In genomic region chr12:11456213-11456612, GRCm38 (mm10) we compare ENCODE assay signal across 9 mouse cellular contexts. TPM values are rescaled to one million over a fixed set of nuclear protein-coding genes. Genes with fewer than 3 reads are reported as not detected.
DNase-seq lines count a peak whose midpoint lies in the region; ATAC-seq lines count a peak whose summit lies in the region.
"Had no signal": no experiment of that assay in that cellular context is flagged by ENCODE, and none has a peak within 500 bp of the region (broad histone marks: within the 10 kb centered on the region; RNA-seq: fewer than 3 reads in every experiment).

No protein-coding gene starts in this region.

- H3K9me3 ChIP-seq in heart, embryonic 14.5 days (ENCODE audit: control insufficient read depth, low read length) = no peaks in the 10 kb centered on the region
- H3K9me3 ChIP-seq in hindbrain, embryonic 11.5 days (ENCODE audit: control insufficient read depth, low read length) = no peaks in the 10 kb centered on the region
- no peaks in the 10 kb centered on the region for H3K9me3 ChIP-seq in midbrain, embryonic 12.5 days

- no peak for DNase-seq in heart, postnatal 4 days
- DNase-seq in hindbrain, embryonic 11.5 days (ENCODE audit: low spot score) = no peak
- DNase-seq in cerebellum, postnatal 14 days = no peak
- no peak for DNase-seq in layer of hippocampus, postnatal 36 days

- peak overlapping the region; percentile 50 to 51 for H3K4me3 ChIP-seq in heart, embryonic 14.5 days (ENCODE audit: control insufficient read depth in 1 of 2, insufficient read depth in 1 of 2, low read depth in 1 of 2, low read length in 2 of 2)
- H3K4me3 ChIP-seq in brown adipose tissue, adult 24 weeks (ENCODE audit: insufficient read depth, low read depth, low read length) = peak overlapping the region; percentile 38
- H3K4me3 ChIP-seq in hindbrain, embryonic 11.5 days (ENCODE audit: low read depth, low read length) = peak overlapping the region; percentile 46
- H3K4me3 ChIP-seq in midbrain, embryonic 12.5 days = peak overlapping the region; percentile 50

- WGBS in heart, embryonic 14.5 days = 4% methylated on average over 11 of the region's 11 CpGs
- WGBS in hindbrain, embryonic 11.5 days = 3% methylated on average over 11 of the region's 11 CpGs
- WGBS in midbrain, embryonic 12.5 days = 8% methylated on average over 11 of the region's 11 CpGs

- peak; percentile 47 for ATAC-seq in heart, embryonic 14.5 days (ENCODE audit: insufficient number of reproducible peaks, insufficient read depth, low FRiP score, low read depth)
- ATAC-seq in hindbrain, embryonic 11.5 days (ENCODE audit: low FRiP score) = no peak
- no peak for ATAC-seq in midbrain, embryonic 12.5 days (ENCODE audit: low FRiP score, low read depth)
- ATAC-seq in inflammation-experienced regulatory T-cells, adult 6 months = no peak

- H3K36me3 ChIP-seq in heart, embryonic 14.5 days (ENCODE audit: control insufficient read depth, insufficient read depth, low read length) = no peaks in the 10 kb centered on the region
- H3K36me3 ChIP-seq in hindbrain, embryonic 11.5 days (ENCODE audit: control insufficient read depth, insufficient read depth, low read length) = no peaks in the 10 kb centered on the region
- no peaks in the 10 kb centered on the region for H3K36me3 ChIP-seq in midbrain, embryonic 12.5 days
- H3K36me3 ChIP-seq: G1E had no signal

- peaks cover 0 to 3% of the 10 kb centered on the region in 2 experiments; a peak in 1 of 4 replicates for H3K4me1 ChIP-seq in heart, embryonic 14.5 days (ENCODE audit: control insufficient read depth in 2 of 2, insufficient read depth in 2 of 2, low read length in 2 of 2)
- H3K4me1 ChIP-seq in brown adipose tissue, adult 24 weeks (ENCODE audit: control insufficient read depth, insufficient read depth, insufficient read length, low read length) = no peaks in the 10 kb centered on the region
- H3K4me1 ChIP-seq in hindbrain, embryonic 11.5 days (replicated peaks; ENCODE audit: control insufficient read depth, insufficient read depth, low read length) = no peaks in the 10 kb centered on the region
- H3K4me1 ChIP-seq in midbrain, embryonic 12.5 days = peaks cover 4% of the 10 kb centered on the region

- peak overlapping the region; percentile 97 for H3K4me2 ChIP-seq in heart, embryonic 14.5 days (ENCODE audit: low read length)
- H3K4me2 ChIP-seq in hindbrain, embryonic 11.5 days (replicated peaks; ENCODE audit: low read depth, low read length) = peak overlapping the region; percentile 86
- H3K4me2 ChIP-seq in midbrain, embryonic 12.5 days (replicated peaks) = peak overlapping the region; percentile 71

- H3K27me3 ChIP-seq in heart, embryonic 14.5 days (ENCODE audit: control insufficient read depth, insufficient read depth, low read length) = no peaks in the 10 kb centered on the region
- no peaks in the 10 kb centered on the region for H3K27me3 ChIP-seq in hindbrain, embryonic 11.5 days (ENCODE audit: control insufficient read depth, insufficient read depth, low read length)
- H3K27me3 ChIP-seq in midbrain, embryonic 12.5 days = no peaks in the 10 kb centered on the region

- peak overlapping the region; percentile 65 for H3K9ac ChIP-seq in heart, embryonic 14.5 days (ENCODE audit: low read length)
- H3K9ac ChIP-seq in hindbrain, embryonic 11.5 days (ENCODE audit: low read depth, low read length) = peak overlapping the region; percentile 52
- H3K9ac ChIP-seq in midbrain, embryonic 12.5 days (replicated peaks) = peak overlapping the region; percentile 66

- H3K27ac ChIP-seq in heart, embryonic 14.5 days (replicated peaks in 1 of 2; ENCODE audit: control insufficient read depth in 1 of 2, insufficient read depth in 1 of 2, low read depth in 2 of 2, low read length in 2 of 2) = no peak overlapping the region
- H3K27ac ChIP-seq in brown adipose tissue, adult 24 weeks (replicated peaks; ENCODE audit: low read depth, low read length) = no peak overlapping the region
- H3K27ac ChIP-seq in hindbrain, embryonic 11.5 days (ENCODE audit: low read depth, low read length) = no peak overlapping the region
- no peak overlapping the region for H3K27ac ChIP-seq in midbrain, embryonic 12.5 days (replicated peaks)

RNA-seq across cellular contexts. Expression of gene Rad51ap2, which starts 0.3 kb away (rescaled TPM):
- 0.16 and 0.42 TPM in 2 replicates for polyA plus RNA-seq in heart, embryonic 14.5 days (2014; fragmentation: Nextera tagmentation; extraction: Ambion mirVana)
- not detected for total RNA-seq in heart, postnatal 4 days (2021)
- polyA plus RNA-seq in brown adipose tissue, adult 24 weeks (2012; ENCODE audit: insufficient read depth, insufficient read length, missing spikeins) = not detected in 2 replicates
- 0.22 and 0.77 TPM in 2 replicates for polyA plus RNA-seq in hindbrain, embryonic 11.5 days (2014; fragmentation: Nextera tagmentation; extraction: Ambion mirVana)
- 0.33 and 0.39 TPM in 2 replicates for polyA plus RNA-seq in midbrain, embryonic 12.5 days (2016; fragmentation: Nextera tagmentation; extraction: Ambion mirVana)
- under 1 TPM; 0.47 to 0.53 TPM for total RNA-seq in layer of hippocampus, postnatal 36 days (2021)
- polyA plus RNA-seq in inflammation-experienced regulatory T-cells, adult 6 months (2017; shearing (Covaris generic)) = not detected
- polyA plus RNA-seq: G1E had no signal

RNA-seq across cellular contexts. Expression of gene Vsnl1, which starts 19.8 kb away (rescaled TPM):
- 13.4 and 31.9 TPM in 2 replicates for polyA plus RNA-seq in heart, embryonic 14.5 days (2014; fragmentation: Nextera tagmentation; extraction: Ambion mirVana)
- total RNA-seq in heart, postnatal 4 days (2021) = 1 to 10 TPM; 3.6 to 5.0 TPM
- 0.79 TPM in 1 of 2 replicates, not detected in the other for polyA plus RNA-seq in brown adipose tissue, adult 24 weeks (2012; ENCODE audit: insufficient read depth, insufficient read length, missing spikeins)
- 1.9 and 2.9 TPM in 2 replicates for polyA plus RNA-seq in hindbrain, embryonic 11.5 days (2014; fragmentation: Nextera tagmentation; extraction: Ambion mirVana)
- 2.9 and 4.7 TPM in 2 replicates for polyA plus RNA-seq in midbrain, embryonic 12.5 days (2016; fragmentation: Nextera tagmentation; extraction: Ambion mirVana)
- total RNA-seq in layer of hippocampus, postnatal 36 days (2021) = 100 to 1,000 TPM; 382 to 418 TPM
- polyA plus RNA-seq in inflammation-experienced regulatory T-cells, adult 6 months (2017; shearing (Covaris generic)) = not detected
- polyA plus RNA-seq: G1E had no signal
